26 mouse cellular contexts compared by ENCODE assay signal in genomic region chr6:66121479-66122183, GRCm38 (mm10).
A peak's percentile ranks its signal among the peaks of the same experiment; 100 is the strongest.
DNase-seq lines count a peak whose midpoint lies in the region; ATAC-seq and TF ChIP-seq lines count a peak whose summit lies in the region.
"Had no signal": no experiment of that assay in that cellular context is flagged by ENCODE, and none has a peak within 500 bp of the region (broad histone marks: within the 10 kb centered on the region; RNA-seq: fewer than 3 reads in every experiment).

No protein-coding gene starts in this region.

- H3K27me3 ChIP-seq in heart, embryonic 15.5 days, result no peaks in the 10 kb centered on the region
- no peaks in the 10 kb centered on the region for H3K27me3 ChIP-seq in forebrain, embryonic 16.5 days (replicated peaks; ENCODE audit: control insufficient read depth, insufficient read depth, low read length)
- H3K27me3 ChIP-seq: embryonic facial prominence, embryonic 13.5 days; heart, embryonic 13.5 days; hindbrain, embryonic 15.5 days; lung, embryonic 15.5 days; stomach, embryonic 15.5 days had no signal

- TF ChIP-seq CTCF in brain, embryonic 14.5 days (IDR thresholded peaks at IDR 0.05; ENCODE audit: borderline replicate concordance, extremely low read depth, insufficient read depth, insufficient read length), result no peak

- peak; percentile 47; the same call in 1 of the 2 replicates for ATAC-seq in heart, embryonic 15.5 days (replicated peaks; ENCODE audit: insufficient number of reproducible peaks, insufficient read depth, low FRiP score, low read depth)
- ATAC-seq in forebrain, embryonic 16.5 days, result peak; percentile 75
- no peak for ATAC-seq in erythroid progenitor cell, adult 5-6 weeks (replicated peaks; ENCODE audit: low FRiP score, poor library complexity, severe bottlenecking)
- ATAC-seq: Patski had no signal

- H3K9me3 ChIP-seq in heart, embryonic 15.5 days (replicated peaks), result no peaks in the 10 kb centered on the region
- H3K9me3 ChIP-seq in forebrain, embryonic 16.5 days (ENCODE audit: control insufficient read depth, low read length), result no peaks in the 10 kb centered on the region
- H3K9me3 ChIP-seq: embryonic facial prominence, embryonic 13.5 days; heart, embryonic 13.5 days; hindbrain, embryonic 15.5 days; lung, embryonic 15.5 days; midbrain, embryonic 10.5 days; stomach, embryonic 15.5 days had no signal

- no peak for DNase-seq in heart, postnatal 4 days
- peak; percentile 60 for DNase-seq in brain, embryonic 14.5 days (ENCODE audit: low read depth)
- peak; percentile 87 for DNase-seq in retina, embryonic 14.5 days (ENCODE audit: low spot score)
- no peak for DNase-seq in gastrocnemius, adult 18-20 months (ENCODE audit: low spot score)
- DNase-seq: adrenal gland, adult 2 months; cerebellum, adult 2 months; cerebellum, postnatal 25 days; gastrocnemius, postnatal 36 days; heart, adult 2 months; kidney, adult 2 months; lung, postnatal 36 days; right cerebral cortex, adult 18-20 months; thymus, postnatal 25 days had no signal

- 64% methylated on average over 5 of the region's 5 CpGs for WGBS in heart, embryonic 15.5 days
- WGBS in forebrain, embryonic 16.5 days, result 36% methylated on average over 5 of the region's 5 CpGs

- TF ChIP-seq POLR2A in brain, embryonic 14.5 days (IDR thresholded peaks at IDR 0.05; ENCODE audit: borderline replicate concordance, extremely low read depth, insufficient read depth, insufficient read length, poor library complexity, severe bottlenecking), result no peak

- no peaks in the 10 kb centered on the region for H3K36me3 ChIP-seq in heart, embryonic 15.5 days
- no peaks in the 10 kb centered on the region for H3K36me3 ChIP-seq in forebrain, embryonic 16.5 days (ENCODE audit: control insufficient read depth, insufficient read depth)
- H3K36me3 ChIP-seq: embryonic facial prominence, embryonic 13.5 days; heart, embryonic 13.5 days; hindbrain, embryonic 15.5 days; lung, embryonic 15.5 days; midbrain, embryonic 10.5 days; stomach, embryonic 15.5 days had no signal

- H3K9ac ChIP-seq in heart, embryonic 15.5 days, result no peak overlapping the region
- H3K9ac ChIP-seq in forebrain, embryonic 16.5 days (replicated peaks; ENCODE audit: low read depth, low read length), result no peak overlapping the region
- H3K9ac ChIP-seq: embryonic facial prominence, embryonic 13.5 days; heart, embryonic 13.5 days; hindbrain, embryonic 15.5 days; liver, embryonic 14.5 days; lung, embryonic 15.5 days; stomach, embryonic 15.5 days had no signal

- H3K4me2 ChIP-seq in heart, embryonic 15.5 days, result no peak overlapping the region
- no peak overlapping the region for H3K4me2 ChIP-seq in forebrain, embryonic 16.5 days (ENCODE audit: low read length)
- H3K4me2 ChIP-seq: embryonic facial prominence, embryonic 13.5 days; heart, embryonic 13.5 days; hindbrain, embryonic 15.5 days; lung, embryonic 15.5 days; stomach, embryonic 15.5 days had no signal

- H3K27ac ChIP-seq in heart, embryonic 15.5 days, result no peak overlapping the region
- H3K27ac ChIP-seq in forebrain, embryonic 16.5 days (ENCODE audit: low read length), result no peak overlapping the region
- H3K27ac ChIP-seq: embryonic facial prominence, embryonic 13.5 days; heart, adult 2 months; heart, embryonic 13.5 days; hindbrain, embryonic 15.5 days; kidney, postnatal 0 days; left cerebral cortex, adult 2 months; liver, embryonic 14.5 days; lung, embryonic 15.5 days; midbrain, embryonic 10.5 days; stomach, embryonic 15.5 days had no signal

- no peak overlapping the region for H3K4me3 ChIP-seq in heart, embryonic 15.5 days
- H3K4me3 ChIP-seq in forebrain, embryonic 16.5 days (replicated peaks; ENCODE audit: low read length), result no peak overlapping the region
- H3K4me3 ChIP-seq: embryonic facial prominence, embryonic 13.5 days; heart, adult 2 months; heart, embryonic 13.5 days; hindbrain, embryonic 15.5 days; left cerebral cortex, adult 2 months; lung, embryonic 15.5 days; midbrain, embryonic 10.5 days; stomach, embryonic 15.5 days had no signal

- H3K4me1 ChIP-seq in heart, embryonic 15.5 days (replicated peaks), result peaks cover 6% of the 10 kb centered on the region
- no peaks in the 10 kb centered on the region for H3K4me1 ChIP-seq in forebrain, embryonic 16.5 days (replicated peaks; ENCODE audit: control insufficient read depth, insufficient read depth, low read length)
- H3K4me1 ChIP-seq: embryonic facial prominence, embryonic 13.5 days; hindbrain, embryonic 15.5 days; lung, embryonic 15.5 days; midbrain, embryonic 10.5 days; stomach, embryonic 15.5 days had no signal

Comparison
In these comparisons a context has a peak if more than half of its experiments do, and no peak if none do; other contexts are left out.
1. DNase-seq: peak in brain, embryonic 14.5 days (single experiment) and retina, embryonic 14.5 days (single experiment); none in heart, postnatal 4 days (single experiment) and gastrocnemius, adult 18-20 months (single experiment).